Mouse (Mus musculus): ENCODE measurements around the gene Fbn1.

Fbn1 gene

DNA sequence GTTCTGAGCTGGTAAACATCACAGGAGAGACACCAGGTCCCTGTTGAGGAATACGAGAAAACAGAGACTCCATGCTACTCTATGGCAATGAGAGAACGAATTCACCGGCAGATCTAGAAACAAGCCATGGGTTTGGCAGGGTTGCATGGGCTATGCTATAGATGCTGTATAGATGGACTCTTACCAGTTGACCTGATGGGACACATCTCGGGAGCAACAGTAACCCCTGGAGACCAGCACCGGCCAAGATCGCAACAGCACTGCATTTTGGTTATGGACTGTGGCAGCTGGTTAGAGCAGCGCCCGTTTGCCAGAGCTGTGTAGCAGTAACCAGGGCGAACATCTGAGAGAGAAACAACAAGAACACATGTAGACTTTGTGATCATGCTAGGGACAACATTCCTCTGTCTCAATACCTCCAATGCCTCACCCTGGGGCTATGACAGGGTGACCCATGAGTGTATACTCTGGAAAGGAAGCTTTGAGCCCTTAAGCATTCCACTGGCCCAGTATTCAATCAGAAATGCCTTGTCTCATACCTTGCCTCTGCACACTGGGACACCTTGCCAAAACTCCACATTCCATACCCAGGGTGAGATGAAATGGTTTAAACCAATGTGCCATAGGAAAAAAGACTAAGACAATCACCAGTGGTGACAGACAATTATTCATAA is 113.2 kb downstream of the Fbn1 start:
- no peak for DNase-seq (ENCODE audit: low spot score in 2 of 2)

- no peak for DNase-seq (ENCODE audit: low spot score in 2 of 2)
Measured at GRCm38 (mm10) chr2:125391582-125391981, 116.2 kb downstream of the Fbn1 start.

DNA sequence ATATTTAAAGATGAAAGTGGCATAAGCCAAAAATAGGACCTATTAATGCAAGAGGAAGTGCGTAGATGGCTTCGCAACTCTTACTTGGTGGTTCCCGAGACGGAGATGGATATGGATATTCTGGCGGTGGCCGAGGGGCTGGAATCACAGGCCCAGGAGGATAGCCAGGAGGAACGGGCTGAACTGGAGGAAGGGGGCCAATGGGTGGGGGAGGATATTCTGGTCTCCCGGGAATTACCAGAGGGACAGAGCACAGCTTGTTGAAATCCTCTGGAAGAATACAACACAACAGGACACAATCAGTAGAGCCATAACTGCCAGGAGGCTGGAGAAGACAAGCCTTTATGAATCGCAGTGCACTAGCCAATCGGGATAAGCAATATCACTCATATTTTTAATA is 118.0 kb downstream of the Fbn1 start:
- no peak for DNase-seq (ENCODE audit: low spot score in 2 of 2)

- no peak for DNase-seq (ENCODE audit: low spot score in 2 of 2)
Measured at GRCm38 (mm10) chr2:125386221-125386965, 121.4 kb downstream of the Fbn1 start.

- no peak for DNase-seq (ENCODE audit: low spot score in 2 of 2)
Measured at GRCm38 (mm10) chr2:125384941-125385340, 122.9 kb downstream of the Fbn1 start.

- DNase-seq (ENCODE audit: low spot score in 2 of 2) = no peak
Measured at GRCm38 (mm10) chr2:125384415-125384814, 123.4 kb downstream of the Fbn1 start.

DNA sequence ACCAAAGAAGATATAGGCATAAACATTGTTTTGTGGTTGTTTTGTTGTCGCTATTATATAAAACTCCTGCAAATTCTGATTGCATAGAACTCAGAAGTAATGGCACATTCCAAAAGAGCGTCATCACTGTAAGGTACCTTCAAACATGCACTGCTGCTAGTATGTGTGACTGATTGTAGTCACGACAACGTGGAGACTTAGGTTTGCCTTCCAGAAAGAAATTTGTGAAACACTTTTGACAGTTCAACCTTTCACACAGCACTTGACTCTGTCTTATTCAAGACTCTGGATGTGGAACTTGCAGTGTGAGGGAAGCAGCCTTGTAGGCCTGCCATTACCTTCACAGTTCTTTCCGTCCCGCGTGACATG is 124.5 kb downstream of the Fbn1 start:
- DNase-seq (ENCODE audit: low spot score in 2 of 2) = no peak

DNA sequence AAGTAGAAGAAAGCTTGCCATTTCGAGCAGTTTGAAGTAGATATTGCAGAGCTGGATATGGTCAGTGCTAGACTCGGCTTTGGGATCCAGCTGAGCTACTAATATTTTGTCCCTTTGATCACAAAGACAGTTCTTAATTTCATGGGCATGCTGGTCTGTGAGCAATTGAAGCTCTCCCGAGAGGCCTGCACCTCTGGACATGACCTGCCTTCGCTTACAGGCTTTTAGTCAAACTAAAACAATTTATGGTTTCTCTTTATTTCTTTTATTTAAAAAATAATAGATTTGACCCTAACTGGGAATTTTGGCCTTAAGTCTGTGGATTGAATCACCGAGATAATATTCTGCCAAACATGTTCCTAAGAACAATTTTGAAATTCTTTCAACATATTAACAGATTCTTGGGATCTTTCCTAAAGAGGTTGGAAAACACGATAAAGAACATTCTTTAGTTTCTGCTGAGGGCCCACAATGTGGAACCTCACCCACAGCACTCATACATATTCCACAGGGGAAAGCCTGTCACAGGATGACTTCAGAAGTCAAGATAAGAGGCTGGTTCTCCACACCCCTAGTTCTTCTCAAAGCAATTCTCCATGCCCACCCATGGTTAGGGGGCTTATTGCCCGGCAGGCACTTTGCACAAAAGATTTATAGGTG is 125.0 kb downstream of the Fbn1 start:
- DNase-seq (ENCODE audit: low spot score in 2 of 2) = no peak

- DNase-seq (ENCODE audit: low spot score in 2 of 2) = no peak
Measured at GRCm38 (mm10) chr2:125380086-125380485, 127.7 kb downstream of the Fbn1 start.

- no peak for DNase-seq (ENCODE audit: low spot score in 2 of 2)
Measured at GRCm38 (mm10) chr2:125379206-125379605, 128.6 kb downstream of the Fbn1 start.

- DNase-seq (ENCODE audit: low spot score in 2 of 2) = no peak
Measured at GRCm38 (mm10) chr2:125375926-125376325, 131.9 kb downstream of the Fbn1 start.

- DNase-seq (ENCODE audit: low spot score in 2 of 2) = no peak
Measured at GRCm38 (mm10) chr2:125375301-125375700, 132.5 kb downstream of the Fbn1 start.

DNA sequence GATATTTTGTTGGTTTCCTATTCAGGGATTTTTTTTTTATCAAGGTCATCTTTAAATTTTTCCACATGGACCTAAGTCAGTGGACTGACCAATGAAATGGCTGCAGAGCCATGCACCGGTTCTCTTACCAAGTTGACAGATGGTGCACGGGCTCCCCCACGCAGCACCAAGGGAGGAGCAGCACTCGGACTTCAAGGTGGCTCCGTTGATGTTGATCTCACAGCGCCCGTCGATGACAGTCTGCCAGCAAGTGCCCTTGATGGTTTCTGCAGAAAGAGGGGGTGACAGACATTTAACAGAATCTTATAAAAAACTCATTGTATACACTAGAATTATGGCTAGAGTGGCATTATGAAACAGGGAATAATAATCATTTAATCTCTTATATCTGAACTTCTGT is 138.1 kb downstream of the Fbn1 start:
- no peak for DNase-seq (ENCODE audit: low spot score in 2 of 2)

- DNase-seq (ENCODE audit: low spot score in 2 of 2) = no peak
Measured at GRCm38 (mm10) chr2:125368616-125369015, 139.2 kb downstream of the Fbn1 start.

DNA sequence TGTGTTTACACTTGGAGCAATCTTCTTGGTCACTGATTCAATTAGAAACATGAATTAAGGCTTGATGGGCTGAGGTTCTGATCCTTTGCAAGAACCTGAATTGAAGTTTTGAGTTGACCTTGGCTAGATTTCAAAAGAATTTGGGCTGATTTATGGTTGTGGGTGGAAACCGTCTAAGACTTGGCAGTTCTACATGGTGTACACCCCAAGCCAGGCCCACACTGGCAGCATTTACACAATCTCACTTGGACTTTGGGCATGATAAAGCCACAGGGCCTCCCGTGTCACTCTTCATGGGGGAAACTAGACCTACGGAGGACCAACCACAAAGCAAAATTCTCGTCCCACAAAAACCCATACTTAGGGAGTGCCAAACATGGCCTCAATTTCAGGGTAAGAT is 146.1 kb downstream of the Fbn1 start:
- no peak for DNase-seq (ENCODE audit: low spot score in 2 of 2)

- DNase-seq (ENCODE audit: low spot score in 2 of 2) = no peak
Measured at GRCm38 (mm10) chr2:125356486-125356885, 151.3 kb downstream of the Fbn1 start.

DNA sequence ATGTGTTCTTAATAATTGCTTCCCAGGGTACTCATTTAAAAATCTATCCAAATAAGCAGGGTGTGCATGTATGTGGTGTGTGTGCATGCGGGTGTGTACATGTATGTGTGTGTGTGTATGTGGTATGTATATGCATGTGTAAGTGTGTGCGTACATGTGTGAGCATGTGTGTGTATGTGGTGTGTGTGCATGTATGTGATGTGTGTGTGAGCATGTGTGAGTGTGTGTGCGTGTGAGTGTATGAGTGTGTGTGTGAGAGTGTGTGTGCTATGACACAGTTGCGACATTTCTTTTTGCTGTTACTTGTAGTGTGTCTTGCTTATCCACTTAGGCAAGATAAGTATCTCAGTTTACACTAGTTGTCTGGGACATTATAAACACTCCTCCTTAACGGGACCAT is 151.7 kb downstream of the Fbn1 start:
- DNase-seq (ENCODE audit: low spot score in 2 of 2) = no peak

- DNase-seq (ENCODE audit: low spot score in 2 of 2) = no peak
Measured at GRCm38 (mm10) chr2:125355216-125355971, 152.4 kb downstream of the Fbn1 start.

GRCm38 (mm10) chr2:125354587-125354986 is 153.2 kb downstream of the Fbn1 start:
- DNase-seq (ENCODE audit: low spot score in 2 of 2) = no peak

DNA sequence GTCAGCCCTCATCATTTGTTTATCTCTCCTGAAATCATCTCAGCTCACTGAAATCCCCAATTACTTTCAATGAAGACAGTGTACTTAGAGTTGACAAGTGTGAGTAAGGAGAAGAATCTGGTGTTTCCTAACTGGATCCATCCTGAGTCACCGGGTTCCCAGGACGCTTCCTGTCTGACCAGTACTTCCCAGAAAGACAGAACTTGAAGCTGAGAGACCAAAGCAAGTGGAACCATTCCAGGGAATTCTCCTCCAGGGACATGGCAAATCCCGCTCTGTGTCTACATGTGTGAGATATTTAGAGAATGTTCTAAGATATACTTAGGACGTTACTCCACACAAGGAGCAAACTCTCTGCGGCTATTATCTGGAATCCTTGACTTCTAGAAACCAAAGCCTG is 158.6 kb downstream of the Fbn1 start:
- no peak for DNase-seq (ENCODE audit: low spot score in 2 of 2)

DNA sequence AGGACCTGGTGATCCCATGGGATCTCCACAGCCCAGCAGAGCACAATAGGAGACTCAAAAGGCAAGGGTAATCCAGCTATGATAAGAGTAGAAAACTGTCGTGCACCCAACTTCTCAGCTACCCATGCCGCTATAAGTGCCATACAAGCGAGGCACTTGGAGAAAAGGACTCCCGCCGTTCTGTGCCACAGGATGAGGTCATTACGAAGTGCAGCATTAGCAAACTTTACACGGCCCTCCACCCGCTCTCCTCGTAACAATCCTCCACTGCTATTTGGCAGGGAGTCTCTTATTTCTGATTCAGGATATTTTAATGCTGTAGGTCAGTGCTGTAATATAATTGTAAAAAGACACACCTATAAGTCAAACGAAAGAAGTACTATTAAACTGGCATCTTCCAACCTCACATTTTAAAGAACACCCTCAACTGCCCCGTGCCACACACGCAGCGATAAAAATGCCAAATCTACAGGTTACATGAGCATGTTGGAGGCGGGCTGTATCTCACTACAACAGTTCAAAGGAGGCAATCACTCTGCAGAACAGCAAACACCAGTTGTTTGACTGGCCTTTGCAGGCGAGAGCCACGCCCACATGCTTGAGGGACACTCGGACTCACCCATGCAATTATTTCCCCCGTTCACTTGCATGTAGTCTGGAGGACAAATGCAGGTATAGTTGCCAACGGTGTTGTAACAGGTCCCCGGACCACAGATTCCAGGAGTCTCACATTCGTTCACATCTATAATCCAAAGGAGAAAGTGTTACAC is 165.4 kb downstream of the Fbn1 start:
- DNase-seq (ENCODE audit: low spot score in 2 of 2) = no peak

GRCm38 (mm10) chr2:125340381-125340780 is 167.4 kb downstream of the Fbn1 start:
- DNase-seq (ENCODE audit: low spot score in 2 of 2) = no peak

All from frontal cortex, postnatal 25 days (tissue).